Mouse (Mus musculus) regulatory T cell (primary cell): ENCODE results near the gene Sestd1.

Source experiments
- in situ Hi-C: fragments of 300-600 bp; cut with MboI, MseI; formaldehyde crosslinking; loops from one replicate; pipeline ENCODE4 v1.15.1; 2025; ENCODE audit warnings: high pct_unique_total_duplicates

Gene Sestd1

DNA sequence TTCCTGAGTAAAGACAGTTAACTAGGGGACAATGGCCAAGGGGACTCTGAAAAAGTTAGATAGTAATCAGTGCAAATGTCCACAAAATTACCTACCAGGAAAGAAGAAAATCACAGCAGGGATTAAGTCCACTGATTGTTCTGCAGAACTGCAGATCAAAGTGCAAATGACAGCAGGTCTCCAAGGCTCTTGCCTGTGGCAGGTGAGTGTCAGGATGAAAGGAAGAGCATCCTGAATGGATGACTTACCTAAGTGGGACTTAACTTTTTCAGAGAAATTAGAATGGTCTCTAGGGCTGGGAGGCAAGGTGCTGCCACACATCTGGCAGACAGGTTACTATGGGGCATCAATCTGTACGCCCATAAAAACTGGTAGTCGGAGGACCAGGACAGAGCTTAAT is 47.8 kb downstream of the Sestd1 start:
- in situ Hi-C loops: no loop called here

DNA sequence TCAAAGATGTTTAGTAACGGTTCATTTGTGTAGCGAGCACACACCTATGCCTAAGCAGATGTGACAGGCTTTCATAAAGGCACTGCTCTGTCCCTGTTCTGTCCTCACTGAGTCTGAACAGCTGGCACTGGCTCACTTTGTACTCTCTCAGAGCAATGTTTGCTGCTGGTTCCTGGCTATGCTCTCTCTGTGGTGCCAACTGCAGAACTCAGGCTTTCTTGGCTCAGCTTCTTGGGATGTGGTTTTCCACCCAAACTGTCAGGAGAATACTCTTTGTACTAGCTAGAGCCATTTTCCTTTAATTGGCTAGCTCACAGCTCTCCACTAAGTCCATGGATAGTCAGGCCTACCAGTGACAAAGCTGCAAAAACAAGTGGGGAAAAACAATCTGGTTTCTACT is 59.4 kb downstream of the Sestd1 start:
- in situ Hi-C loops: no loop called here

DNA sequence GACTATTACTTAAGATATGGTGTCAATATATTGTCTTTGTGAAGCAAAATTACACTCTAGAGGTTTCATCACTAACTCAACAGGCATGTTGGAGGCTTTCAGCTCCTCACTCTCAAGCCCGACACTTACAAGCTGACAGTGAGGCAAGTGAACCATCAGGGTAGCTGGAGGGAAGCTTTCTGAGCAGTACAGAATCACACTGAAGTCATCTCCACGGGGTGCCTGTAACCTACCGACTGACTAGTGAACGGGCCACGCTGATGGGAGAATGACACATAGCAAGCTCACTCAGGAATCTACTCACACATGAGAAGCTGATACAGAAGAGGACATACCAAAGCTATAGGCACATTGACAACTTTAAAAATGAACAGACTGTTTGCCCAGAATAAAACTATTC is 67.5 kb downstream of the Sestd1 start:
- in situ Hi-C loops: no loop called here

GRCm38 (mm10) chr2:77206951-77207350 is 73.4 kb downstream of the Sestd1 start:
- in situ Hi-C loops: loop anchor here (10.0 kb wide), 1 partner anchor 142 kb away; no protein-coding TSS in a partner anchor

- in situ Hi-C loops: loop anchor here (10.0 kb wide), 1 partner anchor 139 kb away; no protein-coding TSS in a partner anchor
Observed at GRCm38 (mm10) chr2:77203916-77204315, 76.5 kb downstream of the Sestd1 start.

- in situ Hi-C loops: loop anchor here (10.0 kb wide), 1 partner anchor 137 kb away; no protein-coding TSS in a partner anchor
Observed at GRCm38 (mm10) chr2:77201900-77202299, 78.5 kb downstream of the Sestd1 start.

GRCm38 (mm10) chr2:77200958-77201614 is 79.3 kb downstream of the Sestd1 start:
- in situ Hi-C loops: loop anchor here (10.0 kb wide), 1 partner anchor 136 kb away; no protein-coding TSS in a partner anchor

GRCm38 (mm10) chr2:77200379-77200778 is 80.0 kb downstream of the Sestd1 start:
- in situ Hi-C loops: loop anchor here (10.0 kb wide), 1 partner anchor 136 kb away; no protein-coding TSS in a partner anchor

GRCm38 (mm10) chr2:77198246-77198645 is 82.1 kb downstream of the Sestd1 start:
- in situ Hi-C loops: no loop called here

DNA sequence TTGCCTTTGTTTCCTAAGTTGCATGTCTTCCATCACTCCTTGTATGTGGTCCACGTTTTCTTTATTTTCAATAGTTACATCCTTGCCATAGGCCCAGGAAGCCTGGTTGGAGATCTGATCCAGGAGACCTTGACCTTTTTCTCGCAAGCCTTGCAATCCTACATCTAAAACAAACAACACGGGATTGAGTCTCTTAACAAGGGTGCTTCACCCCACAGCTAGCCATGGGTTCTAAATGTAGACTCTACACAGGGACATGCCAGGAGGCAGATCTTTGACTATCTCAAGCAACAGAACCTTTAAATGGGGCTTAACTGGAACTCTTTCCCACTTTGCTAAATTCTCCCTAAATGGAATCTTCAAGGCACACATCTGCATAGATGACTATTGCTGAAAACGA is 83.6 kb downstream of the Sestd1 start:
- in situ Hi-C loops: no loop called here

DNA sequence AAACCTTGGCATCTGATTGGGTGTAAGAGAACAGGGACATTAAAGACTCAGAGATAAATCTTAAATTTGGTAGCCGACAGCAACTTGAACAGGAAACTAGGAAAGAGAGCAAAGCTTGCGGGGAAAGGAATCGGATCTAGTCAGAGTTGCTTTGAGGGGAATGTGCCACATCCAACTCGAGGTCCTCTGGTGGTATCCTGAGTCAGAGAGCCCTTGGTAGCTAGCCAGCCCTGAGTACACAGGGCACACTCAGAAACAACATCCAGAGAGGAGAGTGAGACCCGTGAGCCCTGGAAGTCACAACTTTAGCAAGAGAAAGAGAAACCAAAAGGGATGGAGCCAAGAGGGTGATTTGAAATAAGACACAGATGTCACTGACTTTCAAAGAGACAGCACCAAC is 85.3 kb downstream of the Sestd1 start:
- in situ Hi-C loops: no loop called here

DNA sequence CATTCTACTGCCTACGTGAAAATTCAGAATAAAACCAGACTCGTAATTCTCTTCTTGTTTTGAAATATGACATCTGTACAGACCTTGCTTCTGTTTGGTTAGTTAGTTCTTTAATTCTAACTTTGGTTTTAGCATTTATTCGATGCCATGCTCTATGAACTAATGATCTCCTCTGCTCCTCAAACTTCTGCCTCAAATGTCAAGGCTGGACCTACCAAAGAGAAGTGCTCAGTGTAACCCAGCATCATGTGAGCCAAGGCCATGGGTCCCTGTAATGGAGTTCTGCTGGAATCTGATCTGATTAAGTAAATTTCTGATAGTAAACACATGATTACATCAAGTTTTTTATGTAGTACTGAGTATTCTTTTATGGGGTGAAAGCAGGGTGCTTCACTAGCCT is 88.6 kb downstream of the Sestd1 start:
- in situ Hi-C loops: no loop called here

DNA sequence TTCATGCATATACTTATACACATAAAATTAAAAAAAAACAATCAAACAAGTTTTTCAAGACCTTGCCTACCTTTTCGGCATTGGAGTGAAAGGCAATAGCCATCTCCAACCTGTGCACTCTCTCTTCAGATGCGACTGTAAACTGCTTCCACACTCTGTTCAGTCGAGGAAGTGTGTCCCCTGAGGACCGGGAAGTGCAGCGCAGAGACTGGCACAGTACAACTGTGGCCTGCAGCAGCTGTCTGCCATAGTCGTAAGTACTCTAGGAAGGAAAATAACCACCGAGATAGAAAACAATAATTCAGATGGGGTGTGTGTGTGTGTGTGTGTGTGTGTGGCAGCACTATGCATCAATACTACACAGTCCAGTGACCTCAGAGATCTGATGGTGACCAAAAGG is 89.5 kb downstream of the Sestd1 start:
- in situ Hi-C loops: no loop called here

- in situ Hi-C loops: no loop called here
Observed at GRCm38 (mm10) chr2:77190301-77190700, 90.1 kb downstream of the Sestd1 start.

GRCm38 (mm10) chr2:77189671-77190070 is 90.7 kb downstream of the Sestd1 start:
- in situ Hi-C loops: no loop called here

DNA sequence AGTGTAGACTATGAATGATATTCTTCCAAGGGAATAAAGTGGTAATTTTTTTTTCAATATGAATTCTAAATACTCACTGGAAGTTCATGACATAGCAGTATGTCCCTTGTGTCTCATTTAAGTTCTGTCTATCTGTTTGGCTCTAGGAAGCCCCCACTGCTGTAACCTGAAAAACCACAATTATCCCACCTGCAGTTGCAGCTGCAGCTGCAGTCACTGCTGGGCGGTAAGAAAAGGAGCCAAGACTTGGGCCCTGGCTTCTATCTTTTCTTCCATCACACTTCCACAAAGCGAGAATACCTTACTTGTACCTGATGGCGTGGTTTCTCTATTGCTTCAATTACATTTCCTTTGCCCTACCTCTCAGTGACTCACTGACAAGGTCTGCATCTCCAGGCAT is 92.9 kb downstream of the Sestd1 start:
- in situ Hi-C loops: no loop called here

GRCm38 (mm10) chr2:77186912-77187311 is 93.5 kb downstream of the Sestd1 start:
- in situ Hi-C loops: no loop called here

- in situ Hi-C loops: no loop called here
Observed at GRCm38 (mm10) chr2:77184049-77184571, 96.3 kb downstream of the Sestd1 start.

DNA sequence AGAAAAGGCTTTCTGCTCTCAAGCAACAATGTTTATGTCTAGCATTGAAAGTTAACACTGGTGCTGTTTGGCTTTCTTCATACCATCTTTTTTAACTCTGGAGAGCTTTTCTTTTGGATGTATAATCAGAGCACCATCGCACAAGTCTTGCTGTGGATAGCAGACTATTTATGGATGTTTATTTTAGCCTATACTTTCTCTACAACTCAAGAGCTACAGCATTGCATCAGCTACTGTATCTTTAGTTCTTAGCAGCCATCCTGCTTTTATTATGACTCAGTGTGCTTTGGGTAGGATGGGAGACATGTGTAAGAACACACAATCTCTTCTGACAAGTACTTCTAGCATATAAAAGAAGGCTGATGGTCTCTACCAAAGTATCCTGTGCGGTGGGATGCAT is 96.7 kb downstream of the Sestd1 start:
- in situ Hi-C loops: no loop called here

- in situ Hi-C loops: no loop called here
Observed at GRCm38 (mm10) chr2:77182996-77183380, 97.4 kb downstream of the Sestd1 start.

DNA sequence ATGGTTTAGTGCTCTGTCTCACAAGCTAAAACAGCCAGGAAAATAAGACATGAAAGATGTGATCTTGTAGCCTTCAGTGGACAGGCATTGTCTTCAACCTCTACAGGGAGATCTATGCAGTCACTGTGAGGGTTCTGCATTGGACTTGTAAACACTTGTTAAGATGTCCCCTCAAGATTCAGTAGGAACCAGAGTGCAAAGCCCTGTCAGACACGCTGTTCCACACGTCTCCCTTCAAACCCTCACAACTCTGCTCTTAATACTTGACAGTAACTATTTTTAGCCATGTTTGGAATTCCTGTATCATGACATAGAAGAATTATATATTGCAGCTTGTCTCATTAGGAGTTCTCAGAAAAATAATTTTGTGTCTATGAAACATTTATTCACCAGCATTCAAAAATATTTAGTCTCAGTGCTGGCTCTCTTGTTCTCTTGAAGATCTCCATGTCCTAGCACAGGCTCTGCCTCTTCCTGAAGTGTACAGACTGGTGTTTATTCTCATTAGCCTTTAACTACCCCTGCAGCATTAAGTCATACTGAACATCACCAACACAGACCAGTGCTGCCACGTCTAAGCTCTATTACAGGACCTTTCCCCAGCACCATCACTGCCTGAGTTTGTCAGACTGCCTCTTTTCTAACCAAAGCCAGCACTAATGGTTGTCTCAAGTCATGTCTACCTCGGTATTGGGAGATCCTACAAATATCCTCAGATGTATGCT is 98.0 kb downstream of the Sestd1 start:
- in situ Hi-C loops: no loop called here

DNA sequence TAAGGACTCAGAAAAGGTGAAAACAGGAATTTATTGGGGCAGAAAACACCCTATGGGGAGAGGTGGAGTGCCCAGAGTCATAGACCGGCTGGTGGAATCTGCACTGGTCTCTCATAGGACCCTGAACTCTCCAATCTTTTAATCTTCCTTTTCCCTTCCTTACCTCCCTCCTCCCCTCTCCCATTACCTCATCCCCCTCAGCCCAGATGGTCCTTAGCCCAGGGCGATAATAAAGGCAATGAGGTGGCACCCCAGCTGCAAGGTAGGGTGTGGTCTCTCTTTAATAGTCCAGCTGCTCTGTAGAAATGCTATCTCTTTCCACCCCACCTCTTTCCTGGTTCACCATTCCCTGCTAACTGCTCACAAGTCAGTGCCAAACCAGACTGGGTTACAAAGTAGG is 102.9 kb downstream of the Sestd1 start:
- in situ Hi-C loops: no loop called here

GRCm38 (mm10) chr2:77176413-77176812 is 104.0 kb downstream of the Sestd1 start:
- in situ Hi-C loops: no loop called here
